Mouse (Mus musculus): ENCODE measurements around the gene Mfap1b. TPM values are rescaled to one million over a fixed set of nuclear protein-coding genes. Genes with fewer than 3 reads are reported as not detected.
"Not testable (repeated sequence)": the region's sequence is repeated elsewhere in the genome, so short reads cannot be mapped to it uniquely, and the experiment has no call there.

The Mfap1b gene
- total and polyA plus RNA-seq, 2 experiments from 2014 or later = 22.6 to 57.4 TPM

DNA sequence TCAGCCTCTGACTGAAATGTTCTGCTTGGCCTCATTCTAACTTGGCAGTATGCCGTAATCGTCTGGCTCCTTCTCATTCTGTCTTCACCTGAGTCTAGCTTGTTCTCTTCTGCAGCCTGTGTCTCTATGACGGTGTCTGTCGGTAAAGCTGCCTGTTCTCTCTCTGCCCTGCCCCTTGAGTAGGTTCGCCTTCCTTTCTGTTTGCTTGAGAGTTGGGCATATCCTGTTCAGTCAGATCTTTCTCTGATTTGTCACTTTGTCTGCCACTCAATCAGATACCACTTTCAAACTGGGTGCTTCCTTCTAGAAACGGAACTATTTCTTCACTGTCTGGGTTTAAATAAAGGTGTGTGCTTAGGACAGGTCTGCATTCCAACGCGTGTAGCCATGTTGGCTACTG lies 37.5 kb upstream of the Mfap1b start:
- H3K27me3 ChIP-seq (ENCODE audit: insufficient read depth, low read length) = no peaks in the 10 kb centered on the region
- TF ChIP-seq CTCF (IDR thresholded peaks at IDR 0.05) = no peak
- no peak overlapping the region for H3K4me3 ChIP-seq (ENCODE audit: low read depth, low read length)
- H3K4me1 ChIP-seq (ENCODE audit: insufficient read depth, low read length) = no peaks in the 10 kb centered on the region
- no peak overlapping the region for H3K4me2 ChIP-seq (ENCODE audit: low read depth, low read length, poor library complexity, severe bottlenecking)
- H3K9ac ChIP-seq (replicated peaks; ENCODE audit: low read length, poor library complexity, severe bottlenecking) = no peak overlapping the region
- ATAC-seq (ENCODE audit: low FRiP score) = no peak
- no peaks in the 10 kb centered on the region for H3K36me3 ChIP-seq (ENCODE audit: insufficient read depth, low read length)
- H3K27ac ChIP-seq (ENCODE audit: low read depth, low read length) = no peak overlapping the region
- DNase-seq (ENCODE audit: low spot score) = no peak
- WGBS = 93% methylated on average over 8 of the region's 8 CpGs
- H3K9me3 ChIP-seq (ENCODE audit: low read length) = no peaks in the 10 kb centered on the region

DNA sequence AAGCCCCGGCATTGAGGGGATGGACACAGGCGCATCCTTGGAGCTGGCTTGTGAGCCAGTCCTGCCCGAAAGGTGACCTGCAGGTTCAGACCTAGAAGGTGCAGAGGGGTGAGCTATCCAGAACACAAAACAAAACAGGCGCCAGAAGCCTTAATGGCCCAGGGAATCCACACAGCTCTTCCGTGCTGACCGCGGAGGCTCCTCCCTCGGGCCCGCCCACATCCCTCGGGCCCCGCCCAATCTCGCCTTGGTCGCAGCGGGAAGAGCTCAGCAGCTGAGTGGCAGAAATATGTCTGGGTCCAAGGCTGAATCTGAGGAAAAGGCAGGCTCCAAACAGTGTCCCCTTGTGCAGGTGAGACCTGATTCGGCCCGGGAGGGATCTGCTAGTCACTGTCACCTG lies 35.7 kb upstream of the Mfap1b start:
- H3K9me3 ChIP-seq (ENCODE audit: low read length) = no peaks in the 10 kb centered on the region
- peak overlapping the region; percentile 44 for H3K4me2 ChIP-seq (ENCODE audit: low read depth, low read length, poor library complexity, severe bottlenecking)
- no peak for TF ChIP-seq CTCF (IDR thresholded peaks at IDR 0.05)
- H3K27ac ChIP-seq (ENCODE audit: low read depth, low read length) = no peak overlapping the region
- H3K4me3 ChIP-seq (ENCODE audit: low read depth, low read length) = peak overlapping the region; percentile 27
- H3K27me3 ChIP-seq (ENCODE audit: insufficient read depth, low read length) = no peaks in the 10 kb centered on the region
- no peak overlapping the region for H3K9ac ChIP-seq (replicated peaks; ENCODE audit: low read length, poor library complexity, severe bottlenecking)
- no peaks in the 10 kb centered on the region for H3K4me1 ChIP-seq (ENCODE audit: insufficient read depth, low read length)
- ATAC-seq (ENCODE audit: low FRiP score) (0 out of 2 replicates have a peak, but pooled peaks have one; percentile 42), DNase-seq (ENCODE audit: low spot score) (peak; percentile 30)
- no peaks in the 10 kb centered on the region for H3K36me3 ChIP-seq (ENCODE audit: insufficient read depth, low read length)
- 28% methylated on average over 16 of the region's 16 CpGs for WGBS

DNA sequence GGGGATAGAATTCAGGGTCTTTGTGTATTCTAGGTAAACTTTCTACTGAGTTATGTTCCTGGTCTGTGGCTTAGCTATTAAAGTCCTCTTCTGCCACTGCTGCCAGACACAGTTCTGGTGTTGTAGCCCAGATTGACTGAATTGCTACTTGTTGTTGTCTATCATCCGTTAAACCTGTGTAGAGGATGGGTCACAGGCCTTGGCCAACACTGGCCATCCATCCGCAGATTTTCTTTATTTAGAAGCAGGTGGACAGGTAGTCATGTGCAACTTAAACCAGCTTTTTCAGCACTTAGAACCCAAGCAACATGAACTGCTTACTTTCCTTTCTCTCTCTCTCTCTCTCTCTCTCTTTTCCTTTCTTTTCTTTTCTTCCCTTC lies 34.1 kb upstream of the Mfap1b start:
- 91% methylated on average over 2 of the region's 2 CpGs for WGBS
- no peaks in the 10 kb centered on the region for H3K36me3 ChIP-seq (ENCODE audit: insufficient read depth, low read length)
- ATAC-seq (ENCODE audit: low FRiP score) (no peak), DNase-seq (ENCODE audit: low spot score) (no peak)
- H3K4me2 ChIP-seq (ENCODE audit: low read depth, low read length, poor library complexity, severe bottlenecking) = 0 out of 2 replicates have a peak overlapping the region, but pooled peaks have one; percentile 57
- no peak overlapping the region for H3K9ac ChIP-seq (replicated peaks; ENCODE audit: low read length, poor library complexity, severe bottlenecking)
- H3K9me3 ChIP-seq (ENCODE audit: low read length) = no peaks in the 10 kb centered on the region
- no peak overlapping the region for H3K27ac ChIP-seq (ENCODE audit: low read depth, low read length)
- no peak for TF ChIP-seq CTCF (IDR thresholded peaks at IDR 0.05)
- no peaks in the 10 kb centered on the region for H3K27me3 ChIP-seq (ENCODE audit: insufficient read depth, low read length)
- no peak overlapping the region for H3K4me3 ChIP-seq (ENCODE audit: low read depth, low read length)
- H3K4me1 ChIP-seq (ENCODE audit: insufficient read depth, low read length) = no peaks in the 10 kb centered on the region

DNA sequence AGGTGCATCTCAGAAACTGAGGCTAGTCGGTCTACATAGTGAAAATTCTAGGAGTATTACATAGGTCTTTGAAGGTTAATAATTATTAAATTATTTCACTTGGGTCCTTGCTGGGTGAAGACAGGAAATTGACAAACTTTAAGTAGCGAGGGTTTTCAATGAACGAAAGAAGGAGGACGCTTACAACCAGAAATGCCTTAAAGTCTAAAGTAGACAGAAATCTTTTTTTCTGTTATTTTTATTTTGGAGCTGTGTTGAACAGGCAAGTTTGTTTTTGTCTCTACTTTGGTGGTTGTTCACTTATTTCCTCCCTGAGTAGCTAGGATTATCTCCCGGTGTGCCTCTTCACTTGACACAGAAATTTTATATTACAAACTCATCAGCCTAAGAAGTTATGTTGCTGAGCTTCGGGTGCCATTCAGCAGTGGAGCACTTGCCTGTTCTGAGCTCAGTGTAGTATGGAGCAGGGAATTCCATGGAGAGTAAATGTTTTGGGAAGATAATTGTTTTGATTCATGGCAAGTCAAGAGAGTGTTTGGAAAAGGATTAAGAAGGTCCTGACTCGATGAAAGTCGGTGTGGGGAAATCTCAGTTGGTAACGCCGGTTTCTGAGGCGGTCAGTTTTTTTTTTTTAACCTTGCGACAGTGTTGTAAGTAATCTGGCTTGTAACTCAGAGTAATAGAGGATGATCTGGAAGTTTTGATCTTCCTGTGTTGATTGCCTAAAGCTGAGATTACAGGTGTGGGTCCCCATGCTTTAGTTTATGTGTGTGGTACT lies 33.5 kb upstream of the Mfap1b start:
- DNase-seq (ENCODE audit: low spot score) = no peak
- Histone ChIP-seq H3K4me1 (ENCODE audit: insufficient read depth, low read length) (no peaks in the 10 kb centered on the region), H3K9me3 (ENCODE audit: low read length) (no peaks in the 10 kb centered on the region), H3K4me3 (ENCODE audit: low read depth, low read length) (peak overlapping the region; percentile 51), H3K36me3 (ENCODE audit: insufficient read depth, low read length) (no peaks in the 10 kb centered on the region), H3K27me3 (ENCODE audit: insufficient read depth, low read length) (no peaks in the 10 kb centered on the region), H3K4me2 (ENCODE audit: low read depth, low read length, poor library complexity, severe bottlenecking) (peak overlapping the region; percentile 57), H3K9ac (replicated peaks; ENCODE audit: low read length, poor library complexity, severe bottlenecking) (no peak overlapping the region), H3K27ac (ENCODE audit: low read depth, low read length) (no peak overlapping the region)
- TF ChIP-seq CTCF (IDR thresholded peaks at IDR 0.05) = no peak
- ATAC-seq (ENCODE audit: low FRiP score) = no peak
- WGBS = 11% methylated on average over 12 of the region's 12 CpGs

DNA sequence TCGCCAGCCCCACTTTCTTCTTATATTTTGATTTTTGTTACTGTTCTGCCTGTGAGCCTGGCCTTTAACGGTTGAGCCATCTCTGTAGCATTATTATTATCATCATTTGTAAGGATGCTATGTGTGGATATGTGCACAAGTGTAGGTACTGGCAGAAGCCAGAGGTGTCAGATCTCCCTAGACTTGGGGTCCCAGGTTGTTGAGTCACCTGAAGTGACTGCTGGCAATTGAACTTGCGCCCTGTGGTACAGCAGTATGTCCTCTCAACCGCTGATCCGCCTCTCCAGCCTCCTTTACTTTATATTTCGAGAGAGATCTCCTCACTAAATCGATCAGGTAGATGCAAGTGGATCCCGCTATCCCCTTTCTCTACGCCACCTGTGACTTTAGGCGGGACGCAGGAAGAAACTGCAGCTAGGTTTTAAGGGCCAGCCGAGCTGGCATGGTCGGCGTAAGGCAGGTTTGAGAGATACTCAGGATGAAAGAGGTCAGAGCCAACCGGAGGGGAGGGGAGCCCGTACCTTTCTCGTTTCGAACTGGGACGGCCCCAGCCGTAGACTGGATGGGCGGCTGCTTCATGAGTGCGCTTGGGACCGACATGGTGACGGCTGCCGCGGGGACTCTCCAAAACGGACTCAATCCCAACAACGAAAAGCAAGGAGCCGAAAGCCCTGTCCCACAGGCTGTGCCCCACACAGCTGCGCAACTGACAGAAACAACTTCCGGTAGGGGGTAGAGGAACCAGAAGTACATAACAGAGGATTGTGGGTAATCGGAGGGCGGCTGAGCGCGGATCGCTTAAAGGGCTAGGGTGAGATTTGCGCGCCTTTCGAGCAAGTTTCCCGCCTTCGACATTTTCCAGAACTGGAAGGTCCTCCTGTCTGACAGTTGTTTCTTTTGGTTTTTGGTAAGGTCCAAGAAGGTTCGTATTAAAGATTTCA lies 32.3 kb upstream of the Mfap1b start, which contains the start of the genes Mfap1a and Wdr76:
Gene Mfap1a (minus strand): TSS at position 724 of the 941 bp plus-strand sequence.
Gene Wdr76 (plus strand): TSS at position 782 of the 941 bp plus-strand sequence.
- Histone ChIP-seq H3K4me3 (ENCODE audit: low read depth, low read length) (peak within 1 kb of the TSS; percentile 51), H3K9ac (replicated peaks; ENCODE audit: low read length, poor library complexity, severe bottlenecking) (peak within 1 kb of the TSS; percentile 55), H3K4me2 (ENCODE audit: low read depth, low read length, poor library complexity, severe bottlenecking) (peak within 1 kb of the TSS; percentile 57)
- H3K9me3 ChIP-seq (ENCODE audit: low read length); H3K27me3 ChIP-seq (ENCODE audit: insufficient read depth, low read length); H3K27ac ChIP-seq (ENCODE audit: low read depth, low read length); H3K36me3 ChIP-seq (ENCODE audit: insufficient read depth, low read length); H3K4me1 ChIP-seq (ENCODE audit: insufficient read depth, low read length): not testable (repeated sequence)
- 5% methylated on average over 38 of the region's 42 CpGs for WGBS
- TF ChIP-seq CTCF (IDR thresholded peaks at IDR 0.05) = peak; percentile 50
- DNase-seq (ENCODE audit: low spot score) (peak; percentile 96), ATAC-seq (ENCODE audit: low FRiP score) (peak; percentile 87)

DNA sequence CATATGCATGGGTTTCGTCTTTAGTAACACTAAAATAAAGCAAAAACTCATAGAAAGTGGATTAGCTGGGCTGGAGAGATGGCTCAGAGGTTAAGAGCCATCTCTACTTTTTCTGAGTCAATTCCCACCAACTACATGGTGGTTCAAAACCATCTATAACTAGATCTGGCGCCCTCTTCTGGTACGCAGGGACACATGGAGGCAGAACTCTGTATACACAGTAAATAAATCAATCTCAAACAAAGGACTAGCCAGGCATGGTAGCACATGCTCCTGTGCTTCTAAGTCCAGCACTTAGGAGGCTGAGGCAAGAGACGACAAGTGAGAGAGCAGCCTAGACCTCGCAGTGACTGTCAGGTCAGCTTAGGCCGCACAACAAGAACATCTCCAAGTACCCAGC lies 27.7 kb upstream of the Mfap1b start:
- not testable (repeated sequence) for DNase-seq (ENCODE audit: low spot score); H3K4me2 ChIP-seq (ENCODE audit: low read depth, low read length, poor library complexity, severe bottlenecking); H3K27ac ChIP-seq (ENCODE audit: low read depth, low read length); H3K9me3 ChIP-seq (ENCODE audit: low read length); H3K27me3 ChIP-seq (ENCODE audit: insufficient read depth, low read length); H3K4me3 ChIP-seq (ENCODE audit: low read depth, low read length); H3K36me3 ChIP-seq (ENCODE audit: insufficient read depth, low read length); ATAC-seq (ENCODE audit: low FRiP score); H3K9ac ChIP-seq (replicated peaks; ENCODE audit: low read length, poor library complexity, severe bottlenecking); H3K4me1 ChIP-seq (ENCODE audit: insufficient read depth, low read length)
- WGBS = 86% methylated on average over 1 of the region's 6 CpGs

DNA sequence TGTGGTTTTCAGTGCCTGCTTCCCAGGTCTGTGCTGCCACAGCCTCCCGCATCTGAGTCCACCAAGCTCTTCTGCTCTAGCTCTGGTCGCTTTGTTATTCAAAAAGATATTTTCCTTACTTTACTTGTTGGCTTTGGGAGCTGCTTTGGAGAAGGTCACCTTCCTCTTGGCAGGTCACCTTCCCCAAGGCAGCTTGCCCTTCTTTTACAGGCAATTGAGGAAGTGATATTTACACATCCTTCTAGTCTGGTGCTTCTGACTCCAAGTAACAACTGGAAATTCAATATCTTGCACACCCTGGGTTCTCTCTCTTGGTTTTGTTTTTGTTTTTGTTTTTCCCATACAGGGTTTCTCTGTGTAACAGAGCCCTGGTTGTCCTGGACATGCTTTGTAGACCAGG lies 10.5 kb upstream of the Mfap1b start:
- H3K27me3 ChIP-seq (ENCODE audit: insufficient read depth, low read length); H3K36me3 ChIP-seq (ENCODE audit: insufficient read depth, low read length); H3K4me2 ChIP-seq (ENCODE audit: low read depth, low read length, poor library complexity, severe bottlenecking); H3K4me1 ChIP-seq (ENCODE audit: insufficient read depth, low read length); H3K9me3 ChIP-seq (ENCODE audit: low read length); DNase-seq (ENCODE audit: low spot score); H3K27ac ChIP-seq (ENCODE audit: low read depth, low read length); H3K4me3 ChIP-seq (ENCODE audit: low read depth, low read length); ATAC-seq (ENCODE audit: low FRiP score); H3K9ac ChIP-seq (replicated peaks; ENCODE audit: low read length, poor library complexity, severe bottlenecking): not testable (repeated sequence)
- WGBS = 100% methylated on average over 1 of the region's 2 CpGs

All from midbrain, postnatal 0 days (tissue).